Mouse (Mus musculus) gastrocnemius, postnatal 14 days (tissue): ENCODE measurements around the gene Kcnh5. TPM values are rescaled to one million over a fixed set of nuclear protein-coding genes. Genes with fewer than 3 reads are reported as not detected.

Source experiments
- total RNA-seq, 2 experiments: library from RNA; stranded (reverse); gene quantifications; 2 replicates each; pipeline ENCODE4 v1.2.3; 2021

Gene Kcnh5
- total RNA-seq, 2 experiments from 2014 or later: 0.04 to 0.08 TPM

Other genes with a start within 250 kb of the Kcnh5 start
- gene Rhoj, start 131.0 kb upstream of the Kcnh5 start, total RNA-seq: 10 to 100 TPM; 29.8 to 32.6 TPM
- gene Gphb5, start 239.4 kb upstream of the Kcnh5 start, total RNA-seq: not detected